Mouse (Mus musculus) ES-Bruce4 (cell line): ENCODE data around the gene Mrm1.

ENCODE experiments used
- CTCF ChIP-seq: IDR thresholded peaks from one replicate; pipeline ENCODE4 v1.8.1; 2011; ENCODE audit warnings: low read depth, low read length
- EP300 ChIP-seq: IDR thresholded peaks from 2 replicates; pipeline ENCODE4 v1.6.1; 2011; ENCODE audit warnings: low read depth, low read length; ENCODE audit not compliant: insufficient read depth
- POLR2A ChIP-seq: IDR thresholded peaks from one replicate; pipeline ENCODE4 v1.8.1; 2011; ENCODE audit warnings: low read length; ENCODE audit not compliant: insufficient read depth

DNA sequence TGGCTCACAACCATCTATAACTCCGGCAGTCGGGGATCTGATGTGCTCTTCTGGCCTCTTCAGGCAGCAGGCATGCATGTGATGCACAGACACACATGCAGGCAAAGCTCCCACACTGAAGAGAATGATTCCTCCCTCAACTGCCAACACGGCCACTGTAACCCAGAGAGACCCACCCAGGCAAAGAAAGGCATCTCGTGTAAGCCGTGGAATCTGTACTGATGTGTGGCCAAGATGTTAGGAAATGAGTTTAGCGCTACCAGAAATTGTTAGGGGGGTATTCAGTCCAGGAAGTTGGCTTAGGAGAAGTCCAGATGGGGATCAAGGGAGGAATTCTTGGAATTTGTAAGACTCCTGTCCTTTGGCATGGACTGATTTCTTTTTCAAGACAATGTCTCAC, 28.9 kb downstream of the Mrm1 start:
- TF ChIP-seq CTCF (no peak), POLR2A (no peak), EP300 (no peak)
